In genomic region chr6:94677448-94677847, GRCm38 (mm10) we compare ENCODE assay signal across 15 mouse cellular contexts. TPM values are rescaled to one million over a fixed set of nuclear protein-coding genes. Genes with fewer than 3 reads are reported as not detected.
DNase-seq lines count a peak whose midpoint lies in the region; ATAC-seq lines count a peak whose summit lies in the region.
"Had no signal": no experiment of that assay in that cellular context is flagged by ENCODE, and none has a peak within 500 bp of the region (broad histone marks: within the 10 kb centered on the region; RNA-seq: fewer than 3 reads in every experiment).

No protein-coding gene starts in this region.

- H3K9ac ChIP-seq in heart, embryonic 14.5 days (ENCODE audit: low read length): peak overlapping the region; percentile 18; the same call in 1 of the 2 replicates
- H3K9ac ChIP-seq in lung, embryonic 15.5 days: no peak overlapping the region
- H3K9ac ChIP-seq in intestine, embryonic 16.5 days (ENCODE audit: low read depth, low read length): no peak overlapping the region
- no peak overlapping the region for H3K9ac ChIP-seq in neural tube, embryonic 15.5 days (replicated peaks)

- no peak for ATAC-seq in heart, embryonic 14.5 days (ENCODE audit: insufficient number of reproducible peaks, insufficient read depth, low FRiP score, low read depth)
- no peak for ATAC-seq in lung, embryonic 15.5 days (ENCODE audit: borderline replicate concordance, extremely low read depth, low FRiP score, low TSS enrichment)
- ATAC-seq in intestine, embryonic 16.5 days: no peak
- ATAC-seq in neural tube, embryonic 15.5 days (ENCODE audit: low FRiP score): no peak
- ATAC-seq: forebrain, embryonic 14.5 days had no signal

- H3K9me3 ChIP-seq in heart, embryonic 14.5 days (ENCODE audit: control insufficient read depth, low read length): no peaks in the 10 kb centered on the region
- no peaks in the 10 kb centered on the region for H3K9me3 ChIP-seq in lung, embryonic 15.5 days
- no peaks in the 10 kb centered on the region for H3K9me3 ChIP-seq in intestine, embryonic 16.5 days (ENCODE audit: control insufficient read depth, low read length)
- H3K9me3 ChIP-seq in neural tube, embryonic 15.5 days (replicated peaks): no peaks in the 10 kb centered on the region

- peak overlapping the region; percentile 22; the same call in 1 of the 2 replicates for H3K4me2 ChIP-seq in heart, embryonic 14.5 days (ENCODE audit: low read length)
- peak overlapping the region; percentile 33 for H3K4me2 ChIP-seq in lung, embryonic 15.5 days
- H3K4me2 ChIP-seq in intestine, embryonic 16.5 days (ENCODE audit: low read depth, low read length): peak overlapping the region; percentile 36
- H3K4me2 ChIP-seq in neural tube, embryonic 15.5 days: peak overlapping the region; percentile 33

- peaks cover 23 to 63% of the 10 kb centered on the region in 2 experiments for H3K4me1 ChIP-seq in heart, embryonic 14.5 days (ENCODE audit: control insufficient read depth in 2 of 2, insufficient read depth in 2 of 2, low read length in 2 of 2)
- H3K4me1 ChIP-seq in lung, embryonic 15.5 days: peaks cover 69% of the 10 kb centered on the region
- H3K4me1 ChIP-seq in intestine, embryonic 16.5 days (ENCODE audit: control insufficient read depth, insufficient read depth, low read length): peaks cover 78% of the 10 kb centered on the region
- peaks cover 56% of the 10 kb centered on the region for H3K4me1 ChIP-seq in neural tube, embryonic 15.5 days

- intact Hi-C loops in heart, postnatal 25 days (cut with DNase I): no loop called here

- no peaks in the 10 kb centered on the region for H3K36me3 ChIP-seq in heart, embryonic 14.5 days (ENCODE audit: control insufficient read depth, insufficient read depth, low read length)
- no peaks in the 10 kb centered on the region for H3K36me3 ChIP-seq in lung, embryonic 15.5 days
- no peaks in the 10 kb centered on the region for H3K36me3 ChIP-seq in intestine, embryonic 16.5 days (ENCODE audit: control insufficient read depth, insufficient read depth, low read length)
- no peaks in the 10 kb centered on the region for H3K36me3 ChIP-seq in neural tube, embryonic 15.5 days

- no peak overlapping the region for H3K4me3 ChIP-seq in heart, embryonic 14.5 days (ENCODE audit: control insufficient read depth in 1 of 2, insufficient read depth in 1 of 2, low read depth in 1 of 2, low read length in 2 of 2)
- H3K4me3 ChIP-seq in lung, embryonic 15.5 days: no peak overlapping the region
- H3K4me3 ChIP-seq in intestine, embryonic 16.5 days (ENCODE audit: low read length): no peak overlapping the region
- no peak overlapping the region for H3K4me3 ChIP-seq in neural tube, embryonic 15.5 days (replicated peaks)

- H3K27ac ChIP-seq in heart, embryonic 14.5 days (replicated peaks in 1 of 2; ENCODE audit: control insufficient read depth in 1 of 2, insufficient read depth in 1 of 2, low read depth in 2 of 2, low read length in 2 of 2): no peak overlapping the region
- peak overlapping the region; percentile 65 for H3K27ac ChIP-seq in lung, embryonic 15.5 days
- peak overlapping the region; percentile 38 for H3K27ac ChIP-seq in intestine, embryonic 16.5 days (ENCODE audit: low read length)
- H3K27ac ChIP-seq in neural tube, embryonic 15.5 days (replicated peaks): peak overlapping the region; percentile 56
- H3K27ac ChIP-seq: macrophage had no signal

- 56% methylated on average over 3 of the region's 3 CpGs for WGBS in heart, embryonic 14.5 days
- 27% methylated on average over 3 of the region's 3 CpGs for WGBS in lung, embryonic 15.5 days
- WGBS in intestine, embryonic 16.5 days: 17% methylated on average over 3 of the region's 3 CpGs
- WGBS in neural tube, embryonic 15.5 days: 26% methylated on average over 3 of the region's 3 CpGs

- H3K27me3 ChIP-seq in heart, embryonic 14.5 days (ENCODE audit: control insufficient read depth, insufficient read depth, low read length): no peaks in the 10 kb centered on the region
- H3K27me3 ChIP-seq in lung, embryonic 15.5 days: no peaks in the 10 kb centered on the region
- no peaks in the 10 kb centered on the region for H3K27me3 ChIP-seq in intestine, embryonic 16.5 days (replicated peaks; ENCODE audit: control insufficient read depth, insufficient read depth, low read length)
- no peaks in the 10 kb centered on the region for H3K27me3 ChIP-seq in neural tube, embryonic 15.5 days (replicated peaks)

- DNase-seq in heart, postnatal 25 days (ENCODE audit: low spot score): no peak
- no peak for DNase-seq in lung, postnatal 4 days
- DNase-seq in adrenal gland, postnatal 10 days: no peak
- no peak for DNase-seq in thymus, postnatal 25 days
- DNase-seq: adrenal gland, postnatal 36 days; cerebellum, adult 11 months; kidney, adult 2 months; layer of hippocampus, adult 9-11 months; left cerebral cortex, postnatal 4 days had no signal

RNA-seq across cellular contexts. Expression of gene Lrig1, which starts 22.5 kb away (rescaled TPM):
- polyA plus RNA-seq in heart, embryonic 14.5 days (2014; fragmentation: Nextera tagmentation; extraction: Ambion mirVana): 15.2 and 18.4 TPM in 2 replicates
- total RNA-seq in heart, postnatal 25 days (2021): 10 to 100 TPM; 35.3 to 35.9 TPM
- polyA plus RNA-seq in lung, embryonic 15.5 days (2015; fragmentation: Nextera tagmentation; extraction: Ambion mirVana): 9.0 and 11.3 TPM in 2 replicates
- 11.8 and 14.7 TPM in 2 replicates for polyA plus RNA-seq in intestine, embryonic 16.5 days (2015; fragmentation: Nextera tagmentation; extraction: Ambion mirVana)
- polyA plus RNA-seq in neural tube, embryonic 15.5 days (2015; fragmentation: Nextera tagmentation; extraction: Ambion mirVana): 14.5 and 15.0 TPM in 2 replicates
- 10 to 100 TPM; 21.6 to 25.3 TPM for total RNA-seq in adrenal gland, postnatal 10 days (2021)

Comparison
In these comparisons a context has a peak if more than half of its experiments do, and no peak if none do; other contexts are left out.
1. H3K27ac ChIP-seq: peak in lung, embryonic 15.5 days (single experiment), intestine, embryonic 16.5 days (single experiment) and neural tube, embryonic 15.5 days (single experiment); none in heart, embryonic 14.5 days (0 of 2).
2. Peak in every context shown above with its lines, with median percentiles within 50 percentile points of each other: H3K4me2 ChIP-seq.